Mouse (Mus musculus): ENCODE data around the gene Elfn2.

GRCm38 (mm10) chr15:78624431-78624950 is 94.1 kb downstream of the Elfn2 start:
- TF ChIP-seq CTCF (IDR thresholded peaks at IDR 0.05; ENCODE audit: low read depth) (no peak), EP300 (optimal IDR thresholded peaks at IDR 0.05) (peak; percentile 31)
